19 mouse cellular contexts compared by ENCODE assay signal in the genomic region with DNA sequence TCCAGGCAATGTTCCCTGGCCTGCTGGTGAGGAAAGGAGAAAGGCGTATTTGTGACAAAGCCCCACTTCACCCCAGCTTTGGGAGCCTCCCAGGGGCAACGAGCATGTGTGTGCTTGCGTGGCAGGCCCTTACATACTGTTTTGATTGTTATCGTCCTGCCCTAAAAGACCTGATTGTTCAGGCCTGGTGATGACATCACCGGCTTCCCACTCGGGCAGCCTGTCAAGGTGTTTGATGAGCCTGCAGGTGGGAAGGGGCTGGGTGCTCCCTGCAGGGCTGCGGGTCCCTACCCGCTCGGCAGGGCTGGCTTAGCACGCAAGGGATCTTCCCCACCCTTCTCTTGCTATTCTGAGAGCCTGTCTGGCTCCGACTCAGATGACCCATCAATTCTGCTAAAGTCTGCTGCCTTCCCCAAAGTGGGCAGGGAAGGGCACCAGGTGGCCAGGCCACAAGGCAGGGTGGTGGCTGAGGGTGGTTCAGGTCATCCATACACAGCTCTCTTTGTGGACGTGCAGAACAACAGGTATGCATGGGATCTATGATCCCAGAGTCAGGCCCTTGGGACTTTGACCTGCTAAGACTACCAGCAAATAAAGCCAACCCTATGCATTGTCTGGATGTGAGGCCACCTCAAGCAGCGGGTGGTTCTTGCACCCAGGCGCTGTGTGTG.
DNase-seq lines count a peak whose midpoint lies in the region; ATAC-seq and TF ChIP-seq lines count a peak whose summit lies in the region.
"Had no signal": no experiment of that assay in that cellular context is flagged by ENCODE, and none has a peak within 500 bp of the region (broad histone marks: within the 10 kb centered on the region; RNA-seq: fewer than 3 reads in every experiment).

No protein-coding gene starts in this region.

- H3K27ac ChIP-seq in liver, postnatal 0 days (ENCODE audit: low read depth) = no peak overlapping the region
- H3K27ac ChIP-seq in liver, embryonic 12.5 days = no peak overlapping the region
- peak overlapping the region; percentile 30; the same call in 1 of the 2 replicates for H3K27ac ChIP-seq in limb, embryonic 11.5 days (replicated peaks; ENCODE audit: low read depth, low read length)
- no peak overlapping the region for H3K27ac ChIP-seq in kidney, embryonic 14.5 days (ENCODE audit: low read depth, low read length)
- H3K27ac ChIP-seq: heart, adult 2 months; hindbrain, embryonic 14.5 days; limb, embryonic 15.5 days had no signal

- TF ChIP-seq CTCF in liver, postnatal 0 days (IDR thresholded peaks at IDR 0.05; ENCODE audit: low read depth) = no peak

- 73% methylated on average over 14 of the region's 14 CpGs for WGBS in liver, postnatal 0 days (ENCODE audit: insufficient replicate concordance)
- WGBS in liver, embryonic 12.5 days (ENCODE audit: insufficient replicate concordance) = 70% methylated on average over 14 of the region's 14 CpGs
- WGBS in limb, embryonic 11.5 days = 76% methylated on average over 14 of the region's 14 CpGs
- WGBS in kidney, embryonic 14.5 days = 71% methylated on average over 14 of the region's 14 CpGs

- no peak for TF ChIP-seq EP300 in liver, postnatal 0 days (IDR thresholded peaks at IDR 0.05; ENCODE audit: low read depth)

- peak; percentile 47; the same call in 1 of the 2 replicates for ATAC-seq in liver, postnatal 0 days
- ATAC-seq in liver, embryonic 12.5 days = no peak
- no peak for ATAC-seq in limb, embryonic 11.5 days (ENCODE audit: insufficient number of reproducible peaks, low FRiP score, low TSS enrichment, low read depth)
- no peak for ATAC-seq in kidney, embryonic 14.5 days (ENCODE audit: low FRiP score, low TSS enrichment)

- no peak overlapping the region for H3K4me3 ChIP-seq in liver, postnatal 0 days (ENCODE audit: low read depth, low read length)
- H3K4me3 ChIP-seq in liver, embryonic 12.5 days = no peak overlapping the region
- no peak overlapping the region for H3K4me3 ChIP-seq in limb, embryonic 11.5 days (ENCODE audit: low read depth, low read length)
- H3K4me3 ChIP-seq in kidney, embryonic 14.5 days (ENCODE audit: low read length) = no peak overlapping the region
- H3K4me3 ChIP-seq: heart, adult 2 months; limb, embryonic 15.5 days had no signal

- H3K36me3 ChIP-seq in liver, postnatal 0 days (replicated peaks; ENCODE audit: insufficient read depth, low read length) = no peaks in the 10 kb centered on the region
- H3K36me3 ChIP-seq in liver, embryonic 12.5 days = no peaks in the 10 kb centered on the region
- no peaks in the 10 kb centered on the region for H3K36me3 ChIP-seq in limb, embryonic 11.5 days (ENCODE audit: control insufficient read depth, insufficient read depth, low read length)
- no peaks in the 10 kb centered on the region for H3K36me3 ChIP-seq in kidney, embryonic 14.5 days (ENCODE audit: control insufficient read depth, insufficient read depth, low read length)
- H3K36me3 ChIP-seq: G1E; limb, embryonic 15.5 days had no signal

- H3K4me2 ChIP-seq in liver, postnatal 0 days (ENCODE audit: low read depth, low read length) = no peak overlapping the region
- H3K4me2 ChIP-seq in liver, embryonic 12.5 days = no peak overlapping the region
- no peak overlapping the region for H3K4me2 ChIP-seq in limb, embryonic 11.5 days (ENCODE audit: low read depth, severe bottlenecking)
- H3K4me2 ChIP-seq in kidney, embryonic 14.5 days (replicated peaks; ENCODE audit: low read depth, low read length) = no peak overlapping the region
- H3K4me2 ChIP-seq: hindbrain, embryonic 14.5 days; limb, embryonic 15.5 days; midbrain, embryonic 11.5 days had no signal

- H3K9ac ChIP-seq in liver, postnatal 0 days (replicated peaks) = no peak overlapping the region
- no peak overlapping the region for H3K9ac ChIP-seq in liver, embryonic 12.5 days
- no peak overlapping the region; the same call in 1 of the 2 replicates for H3K9ac ChIP-seq in limb, embryonic 11.5 days (ENCODE audit: low read length)
- no peak overlapping the region for H3K9ac ChIP-seq in kidney, embryonic 14.5 days (ENCODE audit: low read depth, low read length)
- H3K9ac ChIP-seq: hindbrain, embryonic 14.5 days; limb, embryonic 15.5 days had no signal

- H3K9me3 ChIP-seq in liver, postnatal 0 days (ENCODE audit: low read length) = no peaks in the 10 kb centered on the region
- H3K9me3 ChIP-seq in liver, embryonic 12.5 days (replicated peaks) = no peaks in the 10 kb centered on the region
- no peaks in the 10 kb centered on the region for H3K9me3 ChIP-seq in limb, embryonic 11.5 days (ENCODE audit: control insufficient read depth, low read length)
- H3K9me3 ChIP-seq in kidney, embryonic 14.5 days (ENCODE audit: control insufficient read depth, low read length) = no peaks in the 10 kb centered on the region
- H3K9me3 ChIP-seq: limb, embryonic 15.5 days had no signal

- H3K4me1 ChIP-seq in liver, postnatal 0 days (ENCODE audit: insufficient read depth) = peaks cover 6% of the 10 kb centered on the region
- H3K4me1 ChIP-seq in liver, embryonic 12.5 days = 0 out of 2 replicates have a peak, but pooled peaks cover 3% of the 10 kb centered on the region
- peaks cover 16% of the 10 kb centered on the region for H3K4me1 ChIP-seq in limb, embryonic 11.5 days (ENCODE audit: control insufficient read depth, insufficient read depth, low read length)
- peaks cover 21% of the 10 kb centered on the region for H3K4me1 ChIP-seq in kidney, embryonic 14.5 days (ENCODE audit: control insufficient read depth, insufficient read depth, low read length)

- H3K27me3 ChIP-seq in liver, postnatal 0 days (ENCODE audit: insufficient read depth, low read length) = no peaks in the 10 kb centered on the region
- H3K27me3 ChIP-seq in liver, embryonic 12.5 days (replicated peaks) = no peaks in the 10 kb centered on the region
- no peaks in the 10 kb centered on the region for H3K27me3 ChIP-seq in limb, embryonic 11.5 days (ENCODE audit: control insufficient read depth, insufficient read depth, low read length)
- no peaks in the 10 kb centered on the region for H3K27me3 ChIP-seq in kidney, embryonic 14.5 days (ENCODE audit: control insufficient read depth, insufficient read depth, low read length)
- H3K27me3 ChIP-seq: limb, embryonic 15.5 days had no signal

- DNase-seq in liver, postnatal 0 days = no peak
- peak; percentile 40 for DNase-seq in forelimb bud, embryonic 11.5 days (ENCODE audit: low read depth, low spot score)
- peak; percentile 35 for DNase-seq in limb, embryonic 11.5 days (ENCODE audit: low spot score)
- peak; percentile 70 for DNase-seq in urinary bladder, postnatal 14 days (ENCODE audit: low spot score)
- no peak for DNase-seq in embryo, embryonic 10.5 days (ENCODE audit: low spot score)
- no peak for DNase-seq in frontal cortex, postnatal 25 days (ENCODE audit: low spot score in 2 of 2)
- DNase-seq: adrenal gland, postnatal 10 days; cerebellum, adult 8-10 months; heart, adult 2 months; kidney, adult 2 months; kidney, postnatal 36 days; lung, postnatal 36 days; retina, postnatal 1 day had no signal

Comparison
In these comparisons a context has a peak if more than half of its experiments do, and no peak if none do; other contexts are left out.
1. DNase-seq: peak in forelimb bud, embryonic 11.5 days (single experiment), limb, embryonic 11.5 days (single experiment) and urinary bladder, postnatal 14 days (single experiment); none in liver, postnatal 0 days (single experiment), embryo, embryonic 10.5 days (single experiment) and frontal cortex, postnatal 25 days (0 of 2).